Mouse (Mus musculus): Measurements from ENCODE around the gene Cdk5r2.

GRCm38 (mm10) chr1:74814931-74815647 lies 39.6 kb upstream of the Cdk5r2 start:
- no peak for TF ChIP-seq GATA1 (IDR thresholded peaks at IDR 0.05; ENCODE audit: borderline replicate concordance, low read length)
- no peak for TF ChIP-seq FLI1 (IDR thresholded peaks at IDR 0.05; ENCODE audit: low read length)
